Mouse (Mus musculus) megakaryocyte, embryonic 14.5 days (primary cell): ENCODE results near the gene Ndufs6. TPM values are rescaled to one million over a fixed set of nuclear protein-coding genes. Genes with fewer than 3 reads are reported as not detected.

Source experiments
- H3K27me3 ChIP-seq: replicated peaks from 2 replicates; pipeline ENCODE3; 2012; ENCODE audit warnings: inconsistent platforms
- H3K36me3 ChIP-seq: replicated peaks from 2 replicates; pipeline ENCODE3; 2012; ENCODE audit warnings: low read length, inconsistent platforms, mixed read lengths
- H3K4me1 ChIP-seq: 2 replicates; pipeline ENCODE4 v1.6.1; 2012; ENCODE audit warnings: inconsistent platforms
- H3K4me3 ChIP-seq: replicated peaks from 2 replicates; pipeline ENCODE3; 2012; ENCODE audit warnings: moderate library complexity, mild to moderate bottlenecking, inconsistent platforms
- H3K9me3 ChIP-seq: 2 replicates; pipeline ENCODE4 v1.6.1; 2012; ENCODE audit warnings: inconsistent platforms
- FLI1 ChIP-seq: IDR thresholded peaks from 2 replicates; pipeline ENCODE4 v1.6.1; 2012; ENCODE audit warnings: low read length, inconsistent platforms, mixed read lengths
- GATA1 ChIP-seq: IDR thresholded peaks from 3 replicates; pipeline ENCODE4 v1.6.1; 2012; ENCODE audit warnings: mixed read lengths, low read length, inconsistent platforms, borderline replicate concordance
- polyA plus RNA-seq: library from polyadenylated mRNA; stranded (reverse); fragments of >175 nt; gene quantifications from 2 replicates; pipeline ENCODE4 v1.2.3, GENCODE M21; 2012; ENCODE audit warnings: low replicate concordance; ENCODE audit not compliant: insufficient read depth

The Ndufs6 gene
- polyA plus RNA-seq, 1 experiment = 302 TPM

DNA sequence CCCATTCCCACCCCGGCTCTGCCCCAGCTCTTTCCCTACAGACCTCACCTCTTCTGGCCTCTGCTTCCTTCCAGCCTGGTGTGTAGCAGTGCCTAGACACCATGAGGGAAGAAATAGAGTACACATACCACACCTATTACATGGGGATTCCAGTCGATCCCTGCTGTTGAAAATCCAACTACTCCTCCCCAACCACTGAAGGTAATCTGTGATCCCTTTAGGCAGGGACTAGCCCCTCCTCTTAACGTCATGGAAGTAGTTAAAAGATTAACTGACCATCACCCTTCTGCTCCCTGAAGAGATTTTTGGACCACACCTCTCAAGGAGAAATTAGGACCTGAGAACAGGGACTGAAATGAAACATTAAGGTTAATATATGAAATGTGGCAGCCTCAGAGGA lies 18.8 kb upstream of the Ndufs6 start:
- TF ChIP-seq FLI1 = no peak
- no peak for TF ChIP-seq GATA1
- Histone ChIP-seq H3K9me3 (no peaks in the 10 kb centered on the region), H3K36me3 (no peaks in the 10 kb centered on the region), H3K4me3 (no peak overlapping the region), H3K27me3 (peaks cover 16% of the 10 kb centered on the region), H3K4me1 (peaks cover 3% of the 10 kb centered on the region; the same call in 1 of the 2 replicates)

DNA sequence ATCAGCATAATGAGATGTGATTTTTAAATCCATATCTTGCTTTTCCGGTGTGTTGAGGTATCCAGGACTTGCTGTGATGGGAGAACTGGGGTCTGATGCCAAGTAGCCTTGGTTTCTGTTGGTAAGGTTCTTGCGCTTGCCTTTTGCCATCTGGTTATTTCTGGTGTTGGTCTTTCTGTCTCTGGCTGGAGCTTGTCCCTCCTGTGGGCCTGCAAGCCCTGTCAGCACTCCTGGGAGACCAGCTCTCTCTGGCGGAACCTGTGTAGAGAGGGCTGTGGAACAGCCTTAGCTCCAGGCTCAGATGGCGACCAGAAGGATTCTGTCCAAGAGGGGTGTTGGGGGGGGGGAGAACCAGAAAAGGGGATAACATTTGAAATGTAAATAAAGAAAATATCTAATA lies 18.4 kb upstream of the Ndufs6 start:
- H3K4me1 ChIP-seq = peaks cover 3% of the 10 kb centered on the region; the same call in 1 of the 2 replicates
- H3K27me3 ChIP-seq = peaks cover 16% of the 10 kb centered on the region
- TF ChIP-seq GATA1 (no peak), FLI1 (no peak)
- no peak overlapping the region for H3K4me3 ChIP-seq
- no peaks in the 10 kb centered on the region for H3K36me3 ChIP-seq
- H3K9me3 ChIP-seq = no peaks in the 10 kb centered on the region

DNA sequence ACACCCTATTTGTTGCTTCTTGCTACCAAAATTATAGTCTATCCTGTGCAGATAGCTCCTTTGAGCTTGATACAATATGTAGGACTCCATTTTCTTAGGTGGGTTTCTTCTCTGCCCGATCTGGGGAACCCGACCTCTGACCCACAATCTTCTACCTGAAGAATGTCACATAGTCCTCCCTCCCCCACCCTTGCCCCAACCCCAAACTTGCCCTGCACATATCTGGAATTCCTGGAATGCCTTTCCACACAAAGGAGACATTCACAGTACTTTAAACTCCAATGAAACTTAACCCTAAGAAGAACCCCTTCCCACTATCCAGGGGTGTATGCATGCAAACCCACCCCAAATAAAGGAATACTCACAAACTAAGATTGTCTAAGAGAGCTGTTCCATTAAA lies 17.8 kb upstream of the Ndufs6 start:
- TF ChIP-seq FLI1 (no peak), GATA1 (no peak)
- Histone ChIP-seq H3K4me3 (no peak overlapping the region), H3K4me1 (peaks cover 3% of the 10 kb centered on the region; the same call in 1 of the 2 replicates), H3K9me3 (no peaks in the 10 kb centered on the region), H3K36me3 (no peaks in the 10 kb centered on the region), H3K27me3 (peaks cover 16% of the 10 kb centered on the region)

DNA sequence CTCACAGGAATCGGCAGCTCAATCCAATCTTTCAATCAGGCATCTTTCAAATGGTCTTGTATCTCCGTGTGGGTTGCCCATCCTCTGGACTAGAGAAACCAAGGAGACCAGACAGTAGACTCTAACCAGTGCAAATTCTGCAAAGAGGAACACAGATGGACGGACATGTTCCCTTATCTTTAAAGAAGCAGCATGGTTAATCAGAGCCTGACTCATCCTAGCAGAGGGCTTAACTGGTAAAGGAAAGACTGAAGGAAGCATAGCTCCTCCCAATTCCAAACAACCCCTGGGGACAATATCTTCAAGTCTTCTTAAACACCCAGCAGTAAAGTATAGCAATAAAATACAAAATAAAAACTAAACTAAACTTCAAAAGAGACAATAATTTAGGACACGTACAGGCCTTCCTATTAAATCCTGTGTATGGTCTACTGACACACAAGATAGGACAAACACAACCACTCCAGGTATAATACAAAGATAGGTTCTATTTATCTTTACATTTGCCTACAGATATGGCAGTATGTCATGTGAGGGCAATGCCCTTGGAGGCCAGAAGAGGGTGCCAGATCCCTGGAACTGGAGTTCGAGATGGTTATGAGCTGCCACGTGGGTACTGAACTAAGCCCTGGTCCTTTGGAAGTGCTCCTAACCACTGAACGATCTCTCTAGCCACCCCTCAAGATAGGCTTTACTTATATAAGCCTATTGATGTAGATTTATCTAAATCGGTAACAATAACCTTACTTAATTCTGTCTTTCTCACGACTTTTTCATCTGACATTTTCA lies 17.0 kb upstream of the Ndufs6 start:
- TF ChIP-seq FLI1 (no peak), GATA1 (no peak)
- H3K4me3 ChIP-seq = no peak overlapping the region
- H3K9me3 ChIP-seq = no peaks in the 10 kb centered on the region
- peaks cover 3% of the 10 kb centered on the region; the same call in 1 of the 2 replicates for H3K4me1 ChIP-seq
- H3K36me3 ChIP-seq = no peaks in the 10 kb centered on the region
- H3K27me3 ChIP-seq = peaks cover 24% of the 10 kb centered on the region

DNA sequence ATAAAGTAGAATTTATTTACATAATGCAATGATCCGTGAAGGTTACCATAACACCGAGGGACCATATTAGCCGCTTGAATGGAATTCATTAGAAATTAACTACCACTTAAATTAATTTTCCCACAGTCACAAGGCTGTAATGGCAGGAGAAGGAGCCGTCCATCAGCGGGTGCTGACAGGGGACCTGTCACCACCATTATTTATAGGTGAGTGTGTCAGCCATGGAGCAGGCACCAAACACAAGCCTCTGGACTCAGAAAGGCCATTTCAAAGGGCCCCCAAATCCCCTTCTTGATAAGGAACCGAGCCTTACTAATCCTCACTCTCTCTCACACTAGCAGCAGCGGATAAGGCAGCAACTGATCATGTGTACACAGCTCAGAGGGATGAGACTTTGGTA lies 8.4 kb upstream of the Ndufs6 start:
- peaks cover 18% of the 10 kb centered on the region for H3K36me3 ChIP-seq
- TF ChIP-seq FLI1 = no peak
- TF ChIP-seq GATA1 = no peak
- peaks cover 10% of the 10 kb centered on the region for H3K9me3 ChIP-seq
- no peak overlapping the region for H3K4me3 ChIP-seq
- H3K27me3 ChIP-seq = peaks cover 21% of the 10 kb centered on the region
- peaks cover 9% of the 10 kb centered on the region for H3K4me1 ChIP-seq

DNA sequence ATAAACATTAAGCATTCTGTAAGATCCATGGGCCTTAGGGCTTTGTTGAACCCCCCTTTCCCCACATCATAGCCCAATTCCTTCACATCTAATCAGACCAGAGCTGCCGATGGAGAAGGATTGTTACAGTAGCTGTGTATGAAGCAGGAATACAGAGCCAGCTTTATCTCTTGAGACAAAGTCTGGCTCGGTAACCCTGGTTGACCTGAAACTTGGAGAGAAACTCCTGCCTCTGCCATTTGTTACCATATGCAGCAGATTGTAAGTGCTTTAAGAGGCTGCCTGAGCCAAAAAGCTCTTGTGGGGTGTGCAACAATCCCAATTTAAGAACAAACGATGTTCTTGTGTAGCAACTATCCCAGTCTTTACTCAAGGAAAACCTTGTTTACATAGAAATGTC lies 3.4 kb upstream of the Ndufs6 start:
- Histone ChIP-seq H3K27me3 (peaks cover 4% of the 10 kb centered on the region), H3K4me1 (peaks cover 44% of the 10 kb centered on the region), H3K4me3 (peak overlapping the region; percentile 97), H3K9me3 (no peaks in the 10 kb centered on the region), H3K36me3 (peaks cover 21% of the 10 kb centered on the region)
- TF ChIP-seq GATA1 (no peak), FLI1 (no peak)

DNA sequence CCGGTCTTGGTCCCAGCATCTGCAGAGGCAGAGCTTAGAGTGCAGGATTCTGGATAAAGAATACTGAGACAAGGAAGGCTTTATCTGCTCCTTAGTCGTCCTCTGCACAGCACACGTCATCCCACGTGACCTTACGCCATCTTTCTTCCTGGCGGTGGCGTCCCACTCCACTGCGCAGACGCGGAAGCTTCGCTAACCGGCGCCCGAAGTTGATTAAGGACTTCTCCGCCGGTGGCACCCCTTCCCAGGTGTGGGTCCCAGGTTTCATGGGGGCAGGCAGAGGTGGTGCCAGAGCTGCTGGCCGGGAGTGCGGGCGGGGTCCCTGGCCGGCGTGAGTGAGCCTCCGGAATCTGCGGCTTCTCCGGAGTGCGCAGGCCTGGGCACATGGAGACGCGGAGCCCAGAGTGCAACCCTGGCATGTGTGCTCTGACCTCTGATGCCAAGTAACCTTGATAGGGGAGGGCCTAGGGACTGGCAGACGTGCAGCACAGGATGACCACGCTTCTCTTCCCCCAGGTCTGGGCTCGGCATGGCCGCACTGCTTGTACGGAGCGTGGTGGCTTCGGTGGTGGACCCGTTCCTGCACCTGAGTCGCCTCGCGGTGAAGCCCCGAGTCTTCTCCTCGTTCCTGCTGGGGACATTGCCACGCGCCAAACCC lies 2.6 kb upstream of the Ndufs6 start:
- no peaks in the 10 kb centered on the region for H3K9me3 ChIP-seq
- peaks cover 49% of the 10 kb centered on the region for H3K4me1 ChIP-seq
- H3K4me3 ChIP-seq = peak overlapping the region; percentile 97
- TF ChIP-seq FLI1 (no peak), GATA1 (0 out of 3 replicates have a peak, but pooled peaks have one; percentile 9)
- peaks cover 27% of the 10 kb centered on the region for H3K36me3 ChIP-seq
- peaks cover 2% of the 10 kb centered on the region for H3K27me3 ChIP-seq

DNA sequence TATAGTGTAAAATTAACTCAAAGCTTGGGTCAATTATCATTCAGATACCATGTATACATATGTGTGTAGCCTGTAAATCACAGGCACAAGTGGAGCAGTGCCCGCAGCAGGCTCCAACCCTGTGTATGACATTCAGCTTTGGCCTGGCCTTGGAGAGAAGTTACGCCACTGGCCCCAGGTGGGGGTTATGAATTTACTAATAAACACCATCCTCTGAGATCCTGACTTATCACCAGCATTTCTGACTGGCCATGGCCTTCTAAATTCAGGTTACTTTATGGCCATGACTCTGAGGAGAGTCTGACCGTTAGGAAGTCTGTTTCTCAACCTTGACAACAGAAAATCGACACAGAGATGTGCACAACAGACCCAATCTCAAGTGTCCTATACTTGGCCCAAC lies 4.9 kb downstream of the Ndufs6 start:
- Histone ChIP-seq H3K4me1 (peaks cover 26% of the 10 kb centered on the region), H3K36me3 (peaks cover 85% of the 10 kb centered on the region), H3K27me3 (no peaks in the 10 kb centered on the region), H3K9me3 (no peaks in the 10 kb centered on the region), H3K4me3 (no peak overlapping the region)
- TF ChIP-seq GATA1 (no peak), FLI1 (no peak)

DNA sequence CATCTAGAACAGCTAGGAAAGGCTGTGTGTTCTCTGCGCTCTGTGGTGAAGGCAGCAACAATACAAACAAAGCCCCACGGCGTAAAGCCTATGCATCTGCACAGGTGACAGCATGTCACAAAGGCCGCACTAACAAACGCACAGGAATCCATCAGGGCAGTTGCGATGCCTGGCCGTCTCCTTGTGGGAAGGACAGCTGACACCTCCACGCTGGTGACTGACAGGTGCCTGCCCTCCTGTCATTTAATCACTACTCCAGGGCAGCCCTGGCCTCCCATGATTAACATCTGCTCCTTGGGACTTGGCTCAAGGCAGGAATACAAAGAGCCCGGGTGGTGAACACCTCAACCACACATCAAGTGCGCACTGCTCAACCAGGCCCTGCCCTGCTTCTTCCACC lies 5.7 kb downstream of the Ndufs6 start:
- peaks cover 24% of the 10 kb centered on the region for H3K4me1 ChIP-seq
- TF ChIP-seq GATA1 (no peak), FLI1 (no peak)
- H3K27me3 ChIP-seq = no peaks in the 10 kb centered on the region
- H3K36me3 ChIP-seq = peaks cover 90% of the 10 kb centered on the region
- H3K9me3 ChIP-seq = no peaks in the 10 kb centered on the region
- H3K4me3 ChIP-seq = no peak overlapping the region

DNA sequence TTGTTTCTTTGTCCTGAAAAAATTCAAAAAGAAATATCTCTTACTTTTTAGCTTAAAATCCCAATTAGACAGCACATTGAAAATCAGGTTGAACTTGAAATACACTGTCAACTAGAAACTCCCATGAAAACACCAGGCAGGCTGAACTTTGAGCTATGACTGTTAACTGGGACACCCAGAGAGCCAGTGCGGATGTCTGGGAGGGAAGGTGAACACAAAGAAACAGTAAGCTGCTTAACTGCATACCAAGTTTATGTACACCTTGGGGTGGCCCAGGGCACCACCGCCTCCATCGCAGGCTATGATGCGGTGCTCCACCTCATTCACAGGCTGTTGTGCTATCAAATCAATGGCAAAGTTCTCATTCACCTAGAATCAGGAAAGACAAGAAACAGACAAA lies 8.3 kb downstream of the Ndufs6 start:
- Histone ChIP-seq H3K4me1 (peaks cover 3% of the 10 kb centered on the region; the same call in 1 of the 2 replicates), H3K27me3 (no peaks in the 10 kb centered on the region), H3K9me3 (no peaks in the 10 kb centered on the region), H3K36me3 (peaks cover 87% of the 10 kb centered on the region), H3K4me3 (no peak overlapping the region)
- TF ChIP-seq GATA1 (no peak), FLI1 (no peak)
